Mouse (Mus musculus): ENCODE measurements at regions not wholly inside any gene's neighbourhood (a gene's known extent, or its start where the extent isn't known, plus 50 kb on each side); places are given as distances from the start of the nearest gene placed in this dataset.

GRCm38 (mm10) chr14:25357805-25358204 is 101.2 kb upstream of the Zmiz1 start:
- TF ChIP-seq CTCF (IDR thresholded peaks at IDR 0.05; ENCODE audit: low read depth, low read length) (no peak), EP300 (IDR thresholded peaks at IDR 0.05; ENCODE audit: insufficient read depth, low read depth, low read length) (no peak), POLR2A (IDR thresholded peaks at IDR 0.05; ENCODE audit: insufficient read depth, low read length) (no peak)
